Mouse (Mus musculus) olfactory bulb, adult 2 months (tissue): Measurements from ENCODE around the gene Adssl1. TPM values are rescaled to one million over a fixed set of nuclear protein-coding genes. Genes with fewer than 3 reads are reported as not detected.

Experiments used
- H3K27ac ChIP-seq: fragments of 200-500 bp; 2 replicates; pipeline ENCODE4 v1.5.1; 2012; ENCODE audit warnings: low read depth, low read length; ENCODE audit not compliant: insufficient read depth
- H3K4me1 ChIP-seq: fragments of 200-500 bp; 2 replicates; pipeline ENCODE4 v1.6.1; 2012; ENCODE audit warnings: low read length; ENCODE audit not compliant: control insufficient read depth, insufficient read depth
- H3K4me3 ChIP-seq: fragments of 200-500 bp; 2 replicates; pipeline ENCODE4 v1.5.1; 2012; ENCODE audit warnings: mild to moderate bottlenecking, low read depth, low read length, moderate library complexity; ENCODE audit not compliant: insufficient read depth
- CTCF ChIP-seq: fragments of 200-500 bp; IDR thresholded peaks from 2 replicates; pipeline ENCODE4 v1.5.1; 2012; ENCODE audit warnings: low read depth, mild to moderate bottlenecking, low read length, moderate library complexity; ENCODE audit not compliant: insufficient read depth
- POLR2A ChIP-seq: fragments of 200-500 bp; IDR thresholded peaks from 2 replicates; pipeline ENCODE4 v1.6.1; 2012; ENCODE audit warnings: mild to moderate bottlenecking, low read depth, low read length, moderate library complexity; ENCODE audit not compliant: insufficient read depth
- WGBS: fragments of 180-500 bp; shearing (Covaris S2); methylation state at CpG from one replicate; pipeline ENCODE4 v1.1.7; 2018; 5-methylcytosine and 5-hydroxymethylcytosine counted together
- polyA plus RNA-seq: library from polyadenylated mRNA; stranded (reverse); fragments of >200 nt; gene quantifications from 2 replicates; pipeline ENCODE4 v1.2.4, GENCODE M21; 2012; ENCODE audit warnings: low replicate concordance; ENCODE audit not compliant: missing spikeins, insufficient read depth, insufficient read length

Gene Adssl1
- polyA plus RNA-seq, 1 experiment = not detected

DNA sequence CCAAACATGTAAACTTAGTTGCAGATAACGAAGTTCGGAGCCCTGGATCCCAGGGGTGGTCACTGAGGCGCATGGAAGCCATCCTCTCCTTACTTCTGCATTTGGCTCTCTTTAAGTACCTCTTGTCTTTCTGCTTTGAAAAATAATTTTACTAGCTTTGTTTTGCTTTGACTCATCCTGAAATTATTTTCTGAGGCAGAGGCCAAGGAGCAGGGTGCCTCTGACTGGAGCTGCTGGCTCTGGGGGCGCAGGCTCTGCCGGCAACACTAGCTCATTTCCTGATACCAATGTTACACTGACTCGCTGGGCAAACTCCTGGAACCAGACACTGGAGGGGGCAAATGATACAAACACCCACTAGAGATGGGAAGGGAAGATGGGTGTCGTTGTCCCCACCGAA is 39.9 kb upstream of the Adssl1 start:
- TF ChIP-seq POLR2A = no peak
- TF ChIP-seq CTCF = no peak
- WGBS = 65% methylated on average over 8 of the region's 8 CpGs

DNA sequence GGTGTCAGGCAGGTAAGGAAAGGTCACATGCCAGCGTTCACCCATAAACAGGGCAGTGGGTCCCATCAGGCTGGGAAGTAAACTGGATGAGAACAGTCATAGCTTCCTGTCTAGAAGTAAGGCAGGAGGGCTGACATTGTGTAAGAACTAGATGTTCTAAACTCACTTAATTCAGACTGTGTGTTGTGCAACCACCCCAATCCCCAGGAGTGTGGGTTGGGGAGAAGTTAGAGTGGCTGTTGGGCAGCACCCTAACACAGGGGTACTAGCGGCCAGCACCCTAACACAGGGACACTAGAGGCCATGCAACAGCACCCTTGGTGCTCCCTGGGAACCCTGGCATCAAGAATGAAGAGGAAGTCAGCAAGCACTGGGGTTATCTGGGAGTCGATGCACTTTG is 38.7 kb upstream of the Adssl1 start:
- Histone ChIP-seq H3K4me3 (no peak overlapping the region), H3K27ac (no peak overlapping the region), H3K4me1 (peaks cover 55% of the 10 kb centered on the region)
- 92% methylated on average over 3 of the region's 3 CpGs for WGBS
- no peak for TF ChIP-seq CTCF
- no peak for TF ChIP-seq POLR2A

More for the DNA sequence above, 39.9 kb upstream of the Adssl1 start:
- H3K27ac ChIP-seq = peak overlapping the region; percentile 0; the same call in 1 of the 2 replicates
- H3K4me3 ChIP-seq = no peak overlapping the region
- peaks cover 55% of the 10 kb centered on the region for H3K4me1 ChIP-seq

DNA sequence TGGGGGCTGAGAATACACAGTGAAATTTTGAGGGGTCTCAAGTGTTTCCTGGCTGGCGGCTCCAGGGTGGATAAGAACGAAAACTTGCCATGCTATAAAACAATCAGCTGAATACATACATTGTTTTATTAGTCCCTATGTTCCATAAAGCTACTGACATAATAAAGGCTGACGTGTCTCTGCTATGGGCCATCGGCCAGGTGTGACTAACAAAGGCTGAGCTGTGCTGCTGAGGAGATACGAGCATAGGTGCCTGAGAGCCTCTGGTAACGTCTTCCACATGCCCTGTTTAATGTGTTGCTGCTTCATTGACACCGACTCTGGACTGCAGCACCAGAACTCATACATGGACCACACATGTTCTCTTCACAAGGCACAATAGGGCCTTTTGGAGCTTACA is 34.9 kb upstream of the Adssl1 start:
- no peak overlapping the region for H3K4me3 ChIP-seq
- TF ChIP-seq CTCF (no peak), POLR2A (no peak)
- WGBS = 88% methylated on average over 7 of the region's 7 CpGs
- peaks cover 47% of the 10 kb centered on the region for H3K4me1 ChIP-seq
- H3K27ac ChIP-seq = no peak overlapping the region

DNA sequence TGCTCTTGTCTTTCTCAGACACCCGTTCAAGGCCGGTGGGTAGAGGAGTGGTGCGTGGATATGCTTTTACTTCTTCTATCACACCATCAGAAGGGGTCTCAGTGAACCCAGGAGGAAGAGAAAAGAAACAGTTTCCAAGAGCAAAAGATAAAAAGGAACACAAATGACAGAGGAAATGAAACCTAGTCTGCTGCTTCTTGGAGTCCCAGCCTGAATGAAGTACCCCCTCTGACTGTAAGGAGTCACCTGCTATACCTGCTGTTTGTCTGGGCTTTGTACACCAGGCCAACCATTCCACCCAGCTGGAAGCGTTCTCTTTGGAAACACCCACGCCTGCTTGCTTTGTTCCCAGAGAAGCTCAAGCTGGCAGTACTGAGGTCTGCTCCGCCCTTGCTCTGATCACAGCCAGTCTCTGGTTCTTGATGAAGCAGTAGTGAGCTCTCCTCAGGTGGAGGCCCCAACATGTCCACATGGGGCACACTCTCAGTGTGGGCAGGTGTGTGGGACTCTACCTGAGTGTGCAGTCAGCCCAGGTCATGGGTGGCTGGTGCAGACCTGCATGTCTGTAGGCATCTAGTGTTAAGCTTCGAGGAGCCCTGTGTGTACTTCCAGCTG is 33.8 kb upstream of the Adssl1 start:
- H3K27ac ChIP-seq = peak overlapping the region; percentile 68
- H3K4me1 ChIP-seq = peaks cover 41% of the 10 kb centered on the region
- no peak overlapping the region for H3K4me3 ChIP-seq
- no peak for TF ChIP-seq POLR2A
- TF ChIP-seq CTCF = no peak
- WGBS = 59% methylated on average over 7 of the region's 7 CpGs

DNA sequence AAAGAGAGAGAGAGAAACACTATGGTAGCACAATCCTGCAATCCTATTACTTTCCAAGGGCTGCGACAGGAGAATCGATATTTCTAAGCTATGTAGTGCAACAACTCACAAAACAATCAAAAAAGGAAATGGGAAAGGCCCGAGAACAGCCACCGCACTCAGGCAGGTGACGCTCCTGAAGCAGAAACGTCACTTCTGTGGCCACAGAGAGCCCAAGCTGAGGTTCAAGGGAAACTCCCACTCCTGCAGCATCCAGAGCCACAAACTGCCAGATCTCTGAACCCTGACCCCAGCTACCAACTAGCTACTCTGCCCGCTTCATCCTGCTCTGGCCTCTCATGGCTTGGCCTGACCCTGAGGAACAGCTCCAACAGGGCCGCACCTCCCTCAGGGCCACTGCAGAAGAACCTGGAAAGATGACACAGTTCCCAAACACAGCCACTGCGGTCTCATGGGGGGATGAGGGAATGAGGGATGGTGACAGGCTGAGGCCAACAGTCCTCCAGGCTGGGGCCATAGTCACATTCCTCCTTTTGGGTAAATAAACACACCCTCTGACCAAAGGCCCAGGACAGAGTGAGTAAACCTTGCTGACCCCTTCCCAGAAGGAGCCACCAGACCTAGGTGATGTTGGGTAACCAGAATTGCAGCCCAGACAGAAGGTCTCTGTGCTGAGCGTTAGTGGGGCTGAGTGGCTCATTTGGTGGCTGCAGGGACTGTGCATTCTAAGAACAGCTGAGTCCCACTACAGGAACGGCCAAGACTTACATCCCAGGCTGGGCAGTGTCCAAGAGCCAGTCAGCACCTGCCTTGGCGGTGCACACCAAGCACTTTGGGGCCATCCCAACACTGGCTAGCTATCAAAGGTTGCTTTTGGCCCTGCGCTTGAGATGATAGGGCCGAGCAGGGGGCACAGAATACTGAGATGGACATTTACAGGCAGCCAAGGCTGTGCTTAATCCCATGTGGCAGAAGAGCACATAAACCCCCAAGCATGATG is 32.4 kb upstream of the Adssl1 start:
- H3K4me1 ChIP-seq = peaks cover 50% of the 10 kb centered on the region

DNA sequence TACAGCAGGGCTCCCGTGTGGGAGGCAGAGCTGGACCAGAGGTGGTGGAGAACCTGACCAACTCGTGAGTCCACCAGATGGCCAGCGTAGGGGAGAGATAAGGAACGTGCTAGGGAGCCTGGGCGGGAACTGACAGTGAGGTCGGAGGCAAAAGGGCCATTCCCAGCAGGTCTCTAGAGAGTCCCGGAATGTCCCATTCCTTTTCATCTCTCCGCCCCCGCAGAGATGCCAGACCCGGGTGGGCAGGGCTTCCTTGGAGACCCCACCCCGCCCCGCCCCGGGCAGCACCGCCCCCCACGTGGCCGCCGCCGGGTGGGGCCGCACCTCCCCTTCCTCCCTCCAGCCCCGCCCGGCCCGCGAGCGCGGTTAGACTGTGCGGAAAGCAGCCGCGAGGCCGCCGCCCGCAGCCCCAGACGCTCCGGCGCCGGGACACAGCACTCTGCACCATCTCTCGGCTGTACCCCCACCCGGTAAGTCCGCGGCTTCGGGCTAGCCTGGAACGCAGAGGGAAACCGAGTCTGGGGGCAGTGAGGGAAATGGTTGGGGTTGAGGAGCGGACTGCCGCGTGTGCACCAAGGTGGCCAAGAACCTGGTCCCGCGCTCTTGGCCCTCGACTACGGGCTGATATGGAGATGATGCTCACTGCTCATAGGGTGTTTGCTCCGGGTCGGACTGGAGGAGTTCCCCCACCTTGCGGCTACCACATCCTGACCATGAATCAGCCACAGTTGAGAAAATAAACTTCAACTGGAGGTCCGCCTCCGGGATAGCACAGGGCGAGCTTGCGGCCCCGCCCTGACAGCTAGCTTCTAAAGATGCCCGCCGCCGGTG is 31.2 kb upstream of the Adssl1 start, which contains the start of gene Inf2:
Inf2 (plus strand) TSS at position 359 of the 831 bp plus-strand sequence.
- TF ChIP-seq CTCF (no peak), POLR2A (peak; percentile 47; the same call in 1 of the 2 replicates)
- Histone ChIP-seq H3K4me3 (peak within 1 kb of the TSS; percentile 58), H3K27ac (peak within 1 kb of the TSS; percentile 68), H3K4me1 (peaks cover 63% of the 10 kb centered on the region)
- 3% methylated on average over 57 of the region's 60 CpGs for WGBS

More for the DNA sequence above, 32.4 kb upstream of the Adssl1 start:
- 81% methylated on average over 14 of the region's 14 CpGs for WGBS
- H3K4me3 ChIP-seq = no peak overlapping the region
- TF ChIP-seq CTCF (no peak), POLR2A (no peak)
- peak overlapping the region; percentile 68; the same call in 1 of the 2 replicates for H3K27ac ChIP-seq

DNA sequence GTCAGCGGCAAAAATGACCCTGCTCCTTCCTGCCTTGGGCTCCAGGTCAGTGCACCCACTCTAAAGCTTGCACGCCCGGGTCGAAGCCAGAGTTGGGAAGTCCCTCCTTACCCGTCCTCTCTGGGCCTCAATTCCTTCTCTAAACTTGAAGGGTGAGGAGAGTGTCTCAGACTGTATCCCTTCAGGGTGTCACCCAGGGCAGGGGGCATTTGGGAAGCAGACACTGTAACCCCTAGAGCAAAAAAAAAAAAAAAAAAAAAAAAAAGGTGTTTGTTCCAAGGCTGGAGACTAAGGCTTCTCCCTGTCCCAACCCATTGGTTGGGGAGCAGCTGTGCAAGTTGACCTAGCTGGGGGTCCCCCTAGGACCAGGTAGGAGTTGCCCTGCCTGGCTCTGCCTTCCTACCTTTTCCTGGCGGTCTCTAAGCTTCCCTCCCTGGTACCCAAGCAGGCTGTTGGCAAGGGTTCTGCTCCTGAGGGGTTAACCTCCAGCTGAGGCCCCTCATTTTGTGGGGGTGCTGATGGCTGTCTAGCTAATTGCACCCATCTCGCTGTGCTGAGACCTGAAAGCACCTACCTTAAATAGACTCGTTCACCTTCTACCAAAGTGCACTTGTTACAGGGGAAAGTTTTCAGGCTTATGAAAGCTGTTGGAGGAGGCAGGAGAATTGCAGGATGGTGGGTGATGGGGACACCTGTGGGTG is 30.2 kb upstream of the Adssl1 start:
- no peak for TF ChIP-seq POLR2A
- no peak for TF ChIP-seq CTCF
- H3K4me1 ChIP-seq = peaks cover 73% of the 10 kb centered on the region
- H3K27ac ChIP-seq = peak overlapping the region; percentile 5
- peak overlapping the region; percentile 58 for H3K4me3 ChIP-seq
- 52% methylated on average over 8 of the region's 8 CpGs for WGBS
